Mouse (Mus musculus): Measurements from ENCODE around the gene Klf13.

Gene Klf13

DNA sequence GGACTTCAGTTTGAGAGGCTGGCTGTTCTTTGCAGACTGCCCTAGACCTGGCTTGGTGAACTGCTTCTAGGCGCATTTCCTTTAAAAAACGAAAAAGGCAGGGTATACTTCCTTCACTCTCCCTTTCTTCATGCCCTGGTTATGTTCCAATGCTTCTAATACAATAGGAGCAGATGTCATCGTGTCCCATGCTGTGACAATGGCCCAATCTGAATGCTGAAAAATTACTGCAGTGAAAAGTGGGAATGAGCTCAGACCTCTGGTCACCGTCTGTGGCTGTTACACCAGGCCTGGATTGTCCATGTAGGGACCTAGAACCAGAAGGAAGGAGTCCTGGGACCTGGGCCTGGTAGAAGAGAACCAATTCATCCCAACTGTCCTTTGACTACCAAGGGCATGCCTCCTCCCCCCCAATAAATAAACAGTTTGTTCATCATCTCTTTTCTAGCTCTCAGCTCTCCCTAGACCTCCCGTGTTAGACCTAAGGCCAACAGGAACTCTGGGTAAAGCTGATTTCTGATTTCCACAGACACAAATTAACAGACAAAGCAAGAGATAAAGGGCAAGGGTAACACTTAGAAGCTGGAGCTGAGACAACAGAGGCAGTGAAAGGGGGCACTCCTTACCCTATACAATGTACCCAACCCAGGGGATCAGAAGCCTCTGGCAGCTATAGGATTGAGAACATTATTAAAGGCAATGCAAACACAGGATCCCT, 30.8 kb downstream of the Klf13 start:
- DNase-seq (ENCODE audit: low spot score) = no peak

DNA sequence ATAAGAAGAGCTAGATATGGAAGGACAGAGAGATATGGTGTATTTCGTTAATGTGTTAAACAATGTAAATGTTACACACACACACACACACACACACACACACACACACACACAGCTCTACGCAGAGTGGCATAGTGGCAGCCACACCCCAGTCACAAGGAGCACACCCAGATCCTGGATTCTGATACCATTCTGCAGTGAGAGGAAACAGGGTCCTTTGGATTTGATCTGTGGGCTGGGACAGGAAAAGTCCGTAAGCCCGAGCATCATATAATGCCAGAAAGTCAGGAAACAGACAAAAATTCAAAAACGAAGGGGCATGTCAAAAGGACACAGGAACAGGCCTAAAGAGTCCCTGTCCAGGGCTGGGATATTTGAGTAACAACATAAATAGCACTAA, 33.1 kb downstream of the Klf13 start:
- no peak for DNase-seq (ENCODE audit: low spot score)

DNA sequence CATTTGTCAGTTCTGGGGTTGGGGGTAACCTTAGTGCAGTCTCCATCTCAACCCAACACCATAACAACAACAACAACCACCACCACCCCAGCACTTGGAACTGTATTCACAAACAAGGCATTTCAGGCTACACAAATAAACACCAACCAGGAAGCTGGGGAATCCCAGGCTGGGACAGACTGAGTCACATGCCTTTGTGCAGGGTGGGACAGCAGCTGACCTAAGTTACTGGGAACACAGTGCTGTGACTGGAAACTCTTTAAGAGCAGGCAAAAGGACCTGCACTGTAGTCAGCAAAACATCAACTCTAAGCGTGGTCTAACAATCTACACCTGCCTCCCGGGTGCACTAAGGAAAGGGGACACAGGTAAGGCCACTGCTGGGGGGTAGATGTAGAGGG, 33.5 kb downstream of the Klf13 start:
- no peak for DNase-seq (ENCODE audit: low spot score)

GRCm38 (mm10) chr7:63903635-63904380, 34.9 kb downstream of the Klf13 start:
- no peak for DNase-seq (ENCODE audit: low spot score)

- no peak for DNase-seq (ENCODE audit: low spot score)
Observed at GRCm38 (mm10) chr7:63902604-63903210, 36.0 kb downstream of the Klf13 start.

DNA sequence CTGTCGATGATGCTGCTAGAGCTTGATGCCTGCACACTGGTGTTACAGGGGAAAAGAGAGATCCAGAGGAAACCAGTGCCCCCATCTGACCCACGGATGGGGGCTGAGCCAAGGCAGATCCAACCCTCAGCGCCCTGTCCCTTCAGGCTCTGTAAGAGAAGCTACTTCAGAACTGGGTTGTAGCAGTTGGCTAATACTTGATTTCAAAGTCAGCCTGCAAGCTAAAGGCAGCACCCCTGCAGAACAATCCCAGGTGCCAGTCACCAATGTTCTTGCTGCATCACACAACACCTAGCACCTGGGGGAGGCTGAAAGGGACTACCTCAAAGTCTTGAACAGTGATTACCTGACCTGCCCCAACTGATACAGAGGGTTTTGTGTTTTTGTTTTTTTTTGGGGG, 36.8 kb downstream of the Klf13 start:
- DNase-seq (ENCODE audit: low spot score) = no peak

DNA sequence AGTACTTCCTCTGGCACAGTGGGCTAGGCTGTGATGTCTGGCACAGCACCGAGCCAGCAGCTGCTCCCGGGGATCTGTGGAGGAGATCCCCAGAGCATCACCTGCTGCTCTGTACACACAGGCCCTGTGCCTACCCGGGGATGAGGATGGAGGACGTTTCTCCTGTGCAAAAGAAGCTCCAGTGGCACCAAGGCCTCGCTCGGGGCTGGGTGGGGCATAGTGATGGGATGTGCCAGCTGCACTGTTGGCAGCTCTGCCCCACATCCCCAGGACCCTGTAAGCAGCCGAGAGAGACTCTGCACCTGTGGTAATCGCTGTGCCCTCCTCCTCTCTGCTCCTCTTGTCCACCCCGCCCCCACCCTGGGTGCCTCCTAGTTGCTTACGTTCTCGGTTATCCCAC, 37.4 kb downstream of the Klf13 start:
- DNase-seq (ENCODE audit: low spot score) = no peak

DNA sequence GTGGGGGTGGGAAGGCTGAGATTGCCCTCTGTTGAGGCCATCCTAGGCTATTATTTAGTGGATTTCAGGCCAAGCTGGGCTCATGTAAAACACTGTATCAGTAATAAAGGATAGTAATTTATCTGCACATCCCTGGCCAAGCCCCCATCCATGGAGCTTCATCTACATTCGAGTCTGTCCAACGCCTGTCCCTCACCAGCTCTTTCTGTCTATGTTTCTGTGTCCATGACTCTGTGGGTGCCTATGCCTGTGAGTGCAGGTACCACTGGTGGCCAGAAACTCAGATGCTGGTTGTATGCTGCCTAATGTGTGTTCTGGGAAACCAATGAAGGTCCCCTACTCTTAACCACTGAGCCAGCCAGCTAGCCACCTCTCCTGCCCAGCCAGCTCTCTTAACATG, 38.3 kb downstream of the Klf13 start:
- DNase-seq (ENCODE audit: low spot score) = no peak

GRCm38 (mm10) chr7:63899925-63900324, 38.8 kb downstream of the Klf13 start:
- DNase-seq (ENCODE audit: low spot score) = no peak

DNA sequence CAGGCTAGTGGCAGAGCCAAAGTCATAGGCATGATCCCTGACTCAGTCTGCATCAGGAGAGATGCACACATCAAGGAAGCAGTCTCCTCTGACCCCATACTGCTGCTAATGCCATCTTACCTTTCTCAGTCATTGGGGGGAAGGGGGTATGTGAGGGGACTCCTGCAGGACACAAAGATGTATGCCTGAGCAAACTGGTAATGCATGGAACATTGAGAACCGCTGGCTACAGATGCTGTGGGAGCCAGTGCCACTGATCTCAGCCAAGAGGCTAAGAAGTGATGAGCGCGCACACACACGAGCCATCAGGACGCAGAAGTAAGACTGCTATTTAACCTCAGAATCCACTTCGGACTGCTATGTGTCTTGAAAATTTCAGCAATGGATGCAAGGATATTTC, 40.5 kb downstream of the Klf13 start:
- no peak for DNase-seq (ENCODE audit: low spot score)

DNA sequence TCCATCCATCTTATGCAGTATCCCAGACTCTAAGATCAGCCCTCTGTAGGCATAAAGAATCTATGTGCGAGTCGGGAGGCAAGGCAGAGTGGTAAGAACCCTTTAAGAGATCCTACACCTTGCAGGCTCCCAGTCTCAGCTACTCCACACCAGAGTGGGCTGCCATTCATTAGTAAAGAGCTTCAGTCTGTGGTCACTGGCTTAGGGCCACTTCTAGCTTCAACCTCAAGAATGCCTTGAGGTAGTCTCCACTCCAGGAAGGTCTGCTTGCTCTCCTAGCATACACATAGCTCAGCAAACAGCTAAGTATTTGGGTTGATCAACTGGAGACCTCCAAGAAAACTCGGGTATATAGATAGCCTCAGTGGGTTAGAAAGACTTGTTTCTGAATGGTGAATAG, 41.1 kb downstream of the Klf13 start:
- no peak for DNase-seq (ENCODE audit: low spot score)

DNA sequence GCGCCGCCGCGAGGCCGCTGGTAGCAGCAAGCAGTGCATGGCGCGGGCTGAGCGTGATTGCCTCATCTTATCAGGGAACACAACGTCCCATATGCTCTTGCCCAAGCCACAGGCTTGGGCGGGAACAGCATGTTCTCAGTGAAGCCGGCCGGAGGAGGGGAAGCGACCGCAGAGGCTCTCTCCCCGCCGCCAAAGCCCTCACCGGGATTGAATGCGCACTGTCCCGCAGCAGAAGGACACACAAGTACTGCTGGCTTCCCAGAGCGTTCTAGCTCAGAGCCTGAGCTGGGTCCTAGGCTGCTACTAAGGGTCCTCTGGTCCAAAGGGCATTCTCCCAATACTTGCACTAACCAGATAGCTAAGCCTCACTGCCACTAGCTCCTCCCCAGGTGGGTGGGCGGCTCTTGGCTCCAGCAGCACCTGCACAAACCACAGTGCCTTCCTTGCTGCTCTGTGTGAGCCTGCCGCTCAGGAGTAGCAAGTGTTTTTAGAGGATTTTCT, 41.7 kb downstream of the Klf13 start:
- peak; percentile 65 for DNase-seq (ENCODE audit: low spot score)

GRCm38 (mm10) chr7:63896276-63896967, 42.3 kb downstream of the Klf13 start:
- DNase-seq (ENCODE audit: low spot score) = no peak

DNA sequence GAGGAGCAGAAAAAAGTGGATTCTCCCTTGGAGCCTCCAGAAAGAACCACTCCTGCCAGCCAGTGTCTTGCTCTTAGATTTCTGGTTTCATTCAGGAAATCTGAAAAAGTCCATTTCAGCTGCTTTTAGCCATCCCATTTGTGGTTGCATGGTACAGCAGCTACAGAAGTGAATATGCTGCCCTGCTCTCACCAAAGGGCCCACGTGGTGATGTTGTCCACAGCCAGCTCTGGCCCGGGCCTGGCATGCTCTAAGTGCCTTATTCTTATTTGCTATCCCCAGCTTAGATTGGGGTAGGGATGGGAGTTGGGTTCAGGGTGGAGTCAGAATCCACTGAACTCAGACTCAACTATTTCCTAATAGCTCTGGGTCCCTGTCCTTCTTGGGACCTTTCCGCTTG, 43.5 kb downstream of the Klf13 start:
- no peak for DNase-seq (ENCODE audit: low spot score)

DNA sequence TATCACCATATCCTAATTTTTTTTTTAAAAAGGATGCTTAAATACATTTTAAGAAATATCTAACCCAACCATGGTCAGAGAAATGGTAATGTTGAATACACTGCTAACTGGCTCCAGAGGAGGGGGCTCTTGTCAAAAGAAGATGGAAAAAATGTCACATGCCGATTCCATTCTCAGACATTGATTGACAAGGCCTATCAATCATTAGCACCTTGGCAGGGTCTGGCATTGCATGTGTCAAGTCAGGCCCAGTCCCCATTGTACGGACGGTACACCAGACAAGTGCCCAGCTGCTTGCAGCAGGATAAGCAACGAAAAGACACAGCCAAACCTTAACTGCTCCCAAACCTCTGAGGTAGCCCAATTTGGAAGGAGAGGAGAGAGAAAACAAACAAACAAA, 44.1 kb downstream of the Klf13 start:
- no peak for DNase-seq (ENCODE audit: low spot score)

DNA sequence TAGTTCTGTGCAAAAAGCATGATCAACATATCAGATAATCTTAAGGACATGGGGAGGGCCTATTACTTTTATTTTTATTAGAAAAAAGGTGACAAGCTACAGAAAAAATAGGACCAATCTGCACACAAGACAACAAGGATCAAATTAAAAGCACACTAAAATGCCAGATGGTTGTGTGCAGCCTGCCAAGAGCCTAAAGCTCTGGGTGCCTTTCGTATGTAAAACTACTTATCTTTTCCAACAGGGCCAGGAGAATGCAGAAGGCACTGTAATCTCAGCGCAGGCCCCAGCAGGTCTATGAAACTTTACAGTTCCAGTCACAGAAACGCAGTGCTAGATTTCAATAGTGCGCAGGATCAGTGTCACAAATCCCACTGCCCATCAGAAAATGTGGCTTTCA, 45.0 kb downstream of the Klf13 start:
- DNase-seq (ENCODE audit: low spot score) = no peak

- no peak for DNase-seq (ENCODE audit: low spot score)
Observed at GRCm38 (mm10) chr7:63893201-63893600, 45.5 kb downstream of the Klf13 start.

DNA sequence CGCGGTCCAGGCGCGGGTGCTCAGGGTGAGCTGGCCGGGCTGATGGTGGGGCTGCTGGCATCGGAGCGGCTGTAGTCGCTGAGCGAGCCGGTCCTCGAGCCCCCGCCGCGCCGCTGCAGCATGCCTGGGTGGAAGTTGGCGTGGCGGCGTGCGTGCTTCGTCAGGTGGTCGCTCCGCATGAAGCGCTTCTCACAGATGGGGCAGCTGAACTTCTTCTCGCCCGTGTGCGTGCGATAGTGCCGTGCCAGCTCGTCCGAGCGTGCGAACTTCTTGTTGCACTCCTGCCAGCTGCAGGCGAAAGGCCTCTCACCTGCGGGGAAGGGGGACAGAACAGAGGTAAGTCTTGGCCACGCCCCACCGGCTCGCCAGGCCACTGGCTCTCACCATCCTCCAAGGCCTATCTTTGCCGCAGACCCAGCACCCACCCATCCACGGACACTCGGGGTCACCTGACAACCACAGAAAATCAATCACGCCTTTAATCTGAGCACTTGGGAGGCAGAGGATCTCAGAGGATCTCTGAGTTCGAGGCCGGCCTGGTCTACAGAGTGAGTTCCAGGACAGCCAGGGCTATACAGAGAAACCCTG, 47.1 kb downstream of the Klf13 start:
- DNase-seq (ENCODE audit: low spot score) = no peak

- no peak for DNase-seq (ENCODE audit: low spot score)
Observed at GRCm38 (mm10) chr7:63889116-63889975, 49.4 kb downstream of the Klf13 start.

DNA sequence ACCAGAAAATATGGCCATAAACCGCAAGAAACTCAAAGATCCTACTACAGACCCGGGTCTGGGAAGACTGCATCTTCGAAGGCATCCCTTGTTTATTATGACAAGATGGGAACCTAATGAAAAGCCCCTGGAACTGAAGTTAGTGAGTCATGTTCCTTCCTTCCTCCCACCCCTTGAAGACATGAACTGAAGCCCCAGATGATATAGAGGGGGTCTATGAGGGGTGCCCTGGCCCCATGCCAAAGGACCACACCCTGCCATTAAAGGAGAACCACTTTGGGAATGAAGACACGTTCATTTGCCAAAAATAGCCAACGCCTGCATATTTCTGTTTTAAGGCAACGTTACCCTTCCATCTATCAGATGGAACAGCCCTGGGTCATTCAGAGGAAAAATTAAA, 50.0 kb downstream of the Klf13 start:
- no peak for DNase-seq (ENCODE audit: low spot score)

- DNase-seq (ENCODE audit: low spot score) = no peak
Observed at GRCm38 (mm10) chr7:63887602-63888123, 51.1 kb downstream of the Klf13 start.

Measured in urinary bladder, postnatal 10 days (tissue).